8 mouse cellular contexts compared by ENCODE assay signal in the genomic region with DNA sequence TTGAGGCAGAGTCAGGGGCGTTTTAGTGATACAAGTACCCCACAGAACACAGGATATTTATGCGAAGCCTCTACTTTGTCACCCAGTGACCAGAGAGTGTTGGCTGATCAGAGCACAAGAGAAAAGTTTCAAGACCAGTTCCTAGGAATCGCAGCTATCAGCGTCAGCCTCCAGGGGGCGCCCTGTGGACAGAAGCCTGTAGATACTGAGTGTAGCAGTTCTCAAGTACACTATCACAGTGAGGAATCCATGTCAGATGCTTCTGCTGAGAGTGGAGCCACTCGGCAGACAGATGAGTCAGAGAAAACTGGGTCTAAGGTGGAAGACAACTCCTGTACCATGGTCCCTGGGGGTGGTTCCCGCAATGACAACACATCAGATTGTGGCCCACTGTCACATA.
A peak's percentile ranks its signal among the peaks of the same experiment; 100 is the strongest.
DNase-seq lines count a peak whose midpoint lies in the region; ATAC-seq lines count a peak whose summit lies in the region.

No protein-coding gene starts in this region.

- no peaks in the 10 kb centered on the region for H3K27me3 ChIP-seq in liver, embryonic 11.5 days (replicated peaks; ENCODE audit: control insufficient read depth, insufficient read depth, low read length)
- H3K27me3 ChIP-seq in heart, embryonic 11.5 days (ENCODE audit: control insufficient read depth, insufficient read depth, low read length), result no peaks in the 10 kb centered on the region
- H3K27me3 ChIP-seq in neural tube, embryonic 14.5 days (ENCODE audit: control insufficient read depth, insufficient read depth, low read length), result no peaks in the 10 kb centered on the region

- DNase-seq in liver (peak; percentile 54), NIH3T3 (ENCODE audit: low read depth) (peak; percentile 74)
- DNase-seq in liver, embryonic 11.5 days (ENCODE audit: low spot score), result no peak
- DNase-seq in cerebellum, adult 11 months, result peak; percentile 32
- DNase-seq in left cerebral cortex, postnatal 25 days (ENCODE audit: low spot score in 2 of 2), result peak; percentile 50 to 68
- no peak for DNase-seq in yolk sac, embryonic 10.5 days (ENCODE audit: low spot score)

- no peak overlapping the region for H3K27ac ChIP-seq in liver, embryonic 11.5 days (ENCODE audit: low read depth, low read length)
- 0 out of 2 replicates have a peak overlapping the region, but pooled peaks have one; percentile 1 for H3K27ac ChIP-seq in heart, embryonic 11.5 days (ENCODE audit: low read depth, low read length)
- H3K27ac ChIP-seq in neural tube, embryonic 14.5 days (ENCODE audit: low read depth, low read length), result 0 out of 2 replicates have a peak overlapping the region, but pooled peaks have one; percentile 10

- WGBS in liver, embryonic 11.5 days, result 58% methylated on average over 7 of the region's 7 CpGs
- WGBS in heart, embryonic 11.5 days (ENCODE audit: insufficient replicate concordance), result 58% methylated on average over 7 of the region's 7 CpGs
- 70% methylated on average over 7 of the region's 7 CpGs for WGBS in neural tube, embryonic 14.5 days

- H3K4me1 ChIP-seq in liver, embryonic 11.5 days (replicated peaks; ENCODE audit: control insufficient read depth, insufficient read depth, low read length), result no peaks in the 10 kb centered on the region
- no peaks in the 10 kb centered on the region for H3K4me1 ChIP-seq in heart, embryonic 11.5 days (ENCODE audit: control insufficient read depth, insufficient read depth, low read length)
- H3K4me1 ChIP-seq in neural tube, embryonic 14.5 days (ENCODE audit: control insufficient read depth, insufficient read depth, low read length), result no peaks in the 10 kb centered on the region

- ATAC-seq in liver, embryonic 11.5 days (replicated peaks; ENCODE audit: low FRiP score), result no peak
- ATAC-seq in heart, embryonic 11.5 days (replicated peaks; ENCODE audit: insufficient number of reproducible peaks, low FRiP score, low TSS enrichment), result no peak
- peak; percentile 58; the same call in 1 of the 2 replicates for ATAC-seq in neural tube, embryonic 14.5 days (ENCODE audit: low read depth)

- no peak overlapping the region for H3K4me2 ChIP-seq in liver, embryonic 11.5 days
- no peak overlapping the region for H3K4me2 ChIP-seq in heart, embryonic 11.5 days
- no peak overlapping the region for H3K4me2 ChIP-seq in neural tube, embryonic 14.5 days (ENCODE audit: low read depth, low read length)

- H3K9me3 ChIP-seq in liver, embryonic 11.5 days (ENCODE audit: control insufficient read depth, low read length), result no peaks in the 10 kb centered on the region
- no peaks in the 10 kb centered on the region for H3K9me3 ChIP-seq in heart, embryonic 11.5 days (replicated peaks; ENCODE audit: control insufficient read depth, low read length)
- no peaks in the 10 kb centered on the region for H3K9me3 ChIP-seq in neural tube, embryonic 14.5 days (ENCODE audit: control insufficient read depth, low read length)

- H3K9ac ChIP-seq in liver, embryonic 11.5 days (ENCODE audit: low read depth, low read length), result no peak overlapping the region
- no peak overlapping the region for H3K9ac ChIP-seq in heart, embryonic 11.5 days (ENCODE audit: low read depth, low read length)
- no peak overlapping the region for H3K9ac ChIP-seq in neural tube, embryonic 14.5 days (replicated peaks; ENCODE audit: low read depth, low read length)

- H3K36me3 ChIP-seq in liver, embryonic 11.5 days (ENCODE audit: control insufficient read depth, insufficient read depth, low read length), result no peaks in the 10 kb centered on the region
- H3K36me3 ChIP-seq in heart, embryonic 11.5 days (ENCODE audit: control insufficient read depth, insufficient read depth, low read length), result peaks cover 7% of the 10 kb centered on the region
- H3K36me3 ChIP-seq in neural tube, embryonic 14.5 days (ENCODE audit: control insufficient read depth, insufficient read depth, low read length), result peaks cover 35% of the 10 kb centered on the region

- no peak overlapping the region for H3K4me3 ChIP-seq in liver, embryonic 11.5 days (ENCODE audit: low read depth, low read length)
- no peak overlapping the region for H3K4me3 ChIP-seq in heart, embryonic 11.5 days (ENCODE audit: low read depth, low read length)
- no peak overlapping the region for H3K4me3 ChIP-seq in neural tube, embryonic 14.5 days (ENCODE audit: low read depth, low read length)

- intact Hi-C loops in left cerebral cortex, postnatal 25 days (cut with DNase I), result no loop called here

Comparison
In these comparisons a context has a peak if more than half of its experiments do, and no peak if none do; other contexts are left out.
1. DNase-seq: peak in liver (single experiment), NIH3T3 (single experiment), cerebellum, adult 11 months (single experiment) and left cerebral cortex, postnatal 25 days (2 of 2); none in liver, embryonic 11.5 days (single experiment) and yolk sac, embryonic 10.5 days (single experiment).